In the genomic region with DNA sequence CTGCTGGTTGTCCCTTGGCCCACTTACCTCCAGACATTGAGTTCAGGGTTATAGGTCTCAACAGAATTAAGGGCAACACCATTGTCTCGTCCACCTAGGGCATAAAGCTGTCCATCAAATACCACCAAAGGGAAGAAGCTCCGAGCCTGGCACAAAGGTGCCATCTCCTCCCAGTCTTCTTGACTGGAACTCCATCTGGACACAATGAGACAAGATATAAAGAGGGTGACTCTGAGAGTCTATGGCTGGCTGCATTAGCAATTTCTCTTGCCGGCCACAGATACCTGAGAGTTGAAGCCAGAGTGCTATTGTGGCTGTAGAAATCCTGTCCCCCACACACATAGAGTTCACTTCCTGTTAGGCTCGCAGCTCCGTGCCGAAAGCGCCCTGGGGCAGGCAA, we compare ENCODE assay signal across 18 mouse cellular contexts.
"Had no signal": no experiment of that assay in that cellular context is flagged by ENCODE, and none has a peak within 500 bp of the region (broad histone marks: within the 10 kb centered on the region; RNA-seq: fewer than 3 reads in every experiment).

No protein-coding gene starts in this region.

- H3K27ac ChIP-seq: layer of hippocampus, adult 2 months; limb, embryonic 10.5 days; limb, embryonic 13.5 days; liver, embryonic 12.5 days; liver, embryonic 15.5 days; lung, embryonic 15.5 days; midbrain, embryonic 12.5 days; stomach, postnatal 0 days had no signal

- ATAC-seq: liver, embryonic 12.5 days; midbrain, embryonic 16.5 days had no signal

- H3K4me3 ChIP-seq: layer of hippocampus, adult 2 months; limb, embryonic 10.5 days; limb, embryonic 13.5 days; liver, embryonic 12.5 days; liver, embryonic 15.5 days; lung, embryonic 15.5 days; midbrain, embryonic 12.5 days had no signal

- DNase-seq: kidney, adult 18-20 months; kidney, adult 9 months; kidney, postnatal 14 days; layer of hippocampus, adult 9-11 months; liver; right cerebral cortex, adult 18-20 months; right cerebral cortex, postnatal 14 days; right cerebral cortex, postnatal 4 days; thymus, postnatal 36 days had no signal
